Mouse (Mus musculus) stomach, postnatal 0 days (tissue): ENCODE results near the gene Hpcal1. TPM values are rescaled to one million over a fixed set of nuclear protein-coding genes. Genes with fewer than 3 reads are reported as not detected.

ENCODE experiments used
- ATAC-seq: fragments of 200-750 bp; cut with Nextera tagmentation; 2 replicates; pipeline ENCODE4 v1.8.0; 2017; ENCODE audit not compliant: low FRiP score, low TSS enrichment
- DNase-seq: peaks from one replicate; pipeline ENCODE4 v3.0.0-alpha.2; 2016; ENCODE audit warnings: low spot score
- H3K27ac ChIP-seq: fragments of 300-500 bp; sonication (generic); replicated peaks from 2 replicates; pipeline ENCODE4 v1.5.1; 2014; ENCODE audit warnings: mild to moderate bottlenecking, control low read depth
- H3K27me3 ChIP-seq: fragments of 300-500 bp; sonication (generic); 2 replicates; pipeline ENCODE4 v1.6.1; 2014; ENCODE audit warnings: low read length; ENCODE audit not compliant: control insufficient read depth, insufficient read depth
- H3K36me3 ChIP-seq: fragments of 300-500 bp; sonication (generic); 2 replicates; pipeline ENCODE4 v1.6.1; 2014; ENCODE audit warnings: low read length, mixed read lengths; ENCODE audit not compliant: control insufficient read depth, insufficient read depth
- H3K4me1 ChIP-seq: fragments of 300-500 bp; sonication (generic); replicated peaks from 2 replicates; pipeline ENCODE4 v1.6.1; 2014; ENCODE audit warnings: antibody characterized with exemption; ENCODE audit not compliant: control insufficient read depth, insufficient read depth
- H3K4me2 ChIP-seq: fragments of 300-500 bp; sonication (generic); replicated peaks from 2 replicates; pipeline ENCODE4 v1.6.1; 2014; ENCODE audit warnings: low read depth, mild to moderate bottlenecking, control low read depth, moderate library complexity
- H3K4me3 ChIP-seq: fragments of 300-500 bp; sonication (generic); 2 replicates; pipeline ENCODE4 v1.5.1; 2014; ENCODE audit warnings: low read depth, low read length, control low read depth
- H3K9ac ChIP-seq: fragments of 300-500 bp; sonication (generic); 2 replicates; pipeline ENCODE4 v1.6.1; 2014; ENCODE audit warnings: mild to moderate bottlenecking, low read length, control low read depth, mixed read lengths
- H3K9me3 ChIP-seq: fragments of 300-500 bp; sonication (generic); 2 replicates; pipeline ENCODE4 v1.6.1; 2016; ENCODE audit warnings: low read length; ENCODE audit not compliant: control insufficient read depth
- CTCF ChIP-seq: IDR thresholded peaks from 2 replicates; pipeline ENCODE4 v1.5.1; 2016; ENCODE audit warnings: antibody characterized with exemption, low read depth, mild to moderate bottlenecking, moderate library complexity
- EP300 ChIP-seq: optimal IDR thresholded peaks from 2 replicates; pipeline ENCODE3; 2016; ENCODE audit warnings: antibody characterized with exemption
- WGBS: fragments of 180-500 bp; shearing (Covaris S2); extraction: QIAGEN DNeasy Blood & Tissue Kit; methylation state at CpG from one replicate; pipeline ENCODE4 v1.1.7; 2014; 5-methylcytosine and 5-hydroxymethylcytosine counted together
- polyA plus RNA-seq: library from polyadenylated mRNA; unstranded; fragments of >200 nt; fragmentation: Nextera tagmentation; extraction: Ambion mirVana; gene quantifications from 2 replicates; pipeline ENCODE4 v1.2.1, GENCODE M21; 2015

The Hpcal1 gene
- polyA plus RNA-seq, 1 experiment from 2014 or later, result 62.6 TPM

GRCm38 (mm10) chr12:17679571-17679970 lies 11.1 kb upstream of the Hpcal1 start:
- Histone ChIP-seq H3K27ac (no peak overlapping the region), H3K27me3 (no peaks in the 10 kb centered on the region), H3K4me3 (no peak overlapping the region), H3K4me2 (no peak overlapping the region), H3K9me3 (no peaks in the 10 kb centered on the region), H3K4me1 (no peaks in the 10 kb centered on the region), H3K9ac (no peak overlapping the region), H3K36me3 (no peaks in the 10 kb centered on the region)
- WGBS, result 83% methylated on average over 4 of the region's 4 CpGs
- ATAC-seq, result no peak
- TF ChIP-seq EP300 (no peak), CTCF (no peak)
- no peak for DNase-seq

- H3K36me3 ChIP-seq, result no peaks in the 10 kb centered on the region
- no peak overlapping the region for H3K9ac ChIP-seq
- H3K9me3 ChIP-seq, result no peaks in the 10 kb centered on the region
- no peaks in the 10 kb centered on the region for H3K4me1 ChIP-seq
- 85% methylated on average over 2 of the region's 2 CpGs for WGBS
- no peak overlapping the region for H3K27ac ChIP-seq
- DNase-seq, result no peak
- H3K27me3 ChIP-seq, result no peaks in the 10 kb centered on the region
- H3K4me2 ChIP-seq, result no peak overlapping the region
- no peak overlapping the region for H3K4me3 ChIP-seq
- no peak for ATAC-seq
- TF ChIP-seq EP300 (no peak), CTCF (no peak)
Measured at GRCm38 (mm10) chr12:17682161-17682560, 8.5 kb upstream of the Hpcal1 start.

GRCm38 (mm10) chr12:17684315-17684714 lies 6.3 kb upstream of the Hpcal1 start:
- 73% methylated on average over 1 of the region's 1 CpGs for WGBS
- Histone ChIP-seq H3K4me3 (no peak overlapping the region), H3K27me3 (no peaks in the 10 kb centered on the region), H3K36me3 (no peaks in the 10 kb centered on the region), H3K9me3 (no peaks in the 10 kb centered on the region), H3K4me1 (no peaks in the 10 kb centered on the region), H3K4me2 (no peak overlapping the region), H3K27ac (no peak overlapping the region), H3K9ac (no peak overlapping the region)
- DNase-seq, result no peak
- ATAC-seq, result no peak
- no peak for TF ChIP-seq CTCF
- no peak for TF ChIP-seq EP300

GRCm38 (mm10) chr12:17686116-17686515 lies 4.5 kb upstream of the Hpcal1 start:
- no peak overlapping the region for H3K9ac ChIP-seq
- no peak overlapping the region for H3K4me2 ChIP-seq
- no peak overlapping the region for H3K4me3 ChIP-seq
- WGBS, result 70% methylated on average over 2 of the region's 2 CpGs
- no peaks in the 10 kb centered on the region for H3K9me3 ChIP-seq
- TF ChIP-seq CTCF, result no peak
- no peak for ATAC-seq
- DNase-seq, result no peak
- no peaks in the 10 kb centered on the region for H3K36me3 ChIP-seq
- no peak overlapping the region for H3K27ac ChIP-seq
- no peaks in the 10 kb centered on the region for H3K27me3 ChIP-seq
- no peaks in the 10 kb centered on the region for H3K4me1 ChIP-seq

GRCm38 (mm10) chr12:17688913-17689312 lies 1.7 kb upstream of the Hpcal1 start:
- Histone ChIP-seq H3K27ac (no peak overlapping the region), H3K27me3 (no peaks in the 10 kb centered on the region), H3K9ac (no peak overlapping the region), H3K4me2 (no peak overlapping the region), H3K4me1 (no peaks in the 10 kb centered on the region; the same call in 1 of the 2 replicates), H3K4me3 (no peak overlapping the region), H3K36me3 (no peaks in the 10 kb centered on the region), H3K9me3 (no peaks in the 10 kb centered on the region)
- ATAC-seq, result no peak
- WGBS, result 96% methylated on average over 3 of the region's 3 CpGs
- DNase-seq, result no peak
- no peak for TF ChIP-seq CTCF
- no peak for TF ChIP-seq EP300

- no peak for TF ChIP-seq CTCF
- TF ChIP-seq EP300, result no peak
- ATAC-seq (peak; percentile 85), DNase-seq (no peak)
- peak overlapping the region; percentile 84 for H3K4me3 ChIP-seq
- WGBS, result 15% methylated on average over 13 of the region's 20 CpGs
- H3K27me3 ChIP-seq, result no peaks in the 10 kb centered on the region
- H3K4me2 ChIP-seq, result peak overlapping the region; percentile 98
- no peaks in the 10 kb centered on the region for H3K9me3 ChIP-seq
- no peaks in the 10 kb centered on the region for H3K36me3 ChIP-seq
- H3K9ac ChIP-seq, result peak overlapping the region; percentile 51
- peak overlapping the region; percentile 74 for H3K27ac ChIP-seq
- H3K4me1 ChIP-seq, result peaks cover 2% of the 10 kb centered on the region; the same call in 1 of the 2 replicates
Measured at GRCm38 (mm10) chr12:17689931-17690563, 609 bp upstream of the Hpcal1 start.
